Mouse (Mus musculus) left cerebral cortex, postnatal 14 days (tissue): Measurements from ENCODE around the gene Krt12. TPM values are rescaled to one million over a fixed set of nuclear protein-coding genes. Genes with fewer than 3 reads are reported as not detected.
A peak's percentile ranks its signal among the peaks of the same experiment; 100 is the strongest.

Experiments
- DNase-seq, 2 experiments: peaks; one replicate each; pipeline ENCODE4 v3.0.0; 2021 to 2022; ENCODE audit warnings: low spot score in 2 of 2, mixed read lengths in 1 of 2
- intact Hi-C: fragments of 180-260 bp; cut with DNase I; formaldehyde crosslinking; loops from one replicate; pipeline ENCODE4 v1.15.1; 2025
- long read RNA-seq, 2 experiments: library from polyadenylated mRNA; stranded (forward); transcript quantifications; one replicate each; pipeline ENCODE4 v2.0.0; 2021
- total RNA-seq, 2 experiments: library from RNA; stranded (reverse); gene quantifications; 2 replicates each; pipeline ENCODE4 v1.2.3; 2021

Krt12 gene
- 1 to 10 TPM; 8.5 to 9.7 TPM for total RNA-seq
- long read RNA-seq, experiment 1, partial matches to known transcripts: 12 of 19 reads
- long read RNA-seq, experiment 1, other reads (novel, unspliced or antisense): 7 of 19 reads
- long read RNA-seq, experiment 2, partial matches to known transcripts: 9 of 16 reads
- long read RNA-seq, experiment 2, other reads (novel, unspliced or antisense): 7 of 16 reads

- intact Hi-C loops: no loop called here
Observed at GRCm38 (mm10) chr11:99422159-99422558, at the start of gene Krt12. Krt12 (minus strand) TSS chr11:99422259.

GRCm38 (mm10) chr11:99469228-99469627 lies 47.2 kb upstream of the Krt12 start:
- intact Hi-C loops: loop anchor here (5.0 kb wide), 1 partner anchor 103 kb away; no protein-coding TSS in a partner anchor
- no peak for DNase-seq

More at GRCm38 (mm10) chr11:99422159-99422558, at the start of gene Krt12:
- DNase-seq: no peak

- DNase-seq: no peak
- intact Hi-C loops: loop anchor here (5.0 kb wide), 1 partner anchor 104 kb away; no protein-coding TSS in a partner anchor
Observed at GRCm38 (mm10) chr11:99468566-99468965, 46.5 kb upstream of the Krt12 start.

GRCm38 (mm10) chr11:99466316-99466715 lies 44.3 kb upstream of the Krt12 start:
- intact Hi-C loops: loop anchor here (5.0 kb wide), 1 partner anchor 106 kb away; no protein-coding TSS in a partner anchor
- DNase-seq: peak; percentile 34 to 50

- intact Hi-C loops: loop anchor here (1.0 to 5.0 kb wide), 4 partner anchors 107 to 817 kb away; no protein-coding TSS in a partner anchor
- DNase-seq: peak; percentile 93
Observed at GRCm38 (mm10) chr11:99464836-99465235, 42.8 kb upstream of the Krt12 start.

- peak; percentile 77 to 85 for DNase-seq
- intact Hi-C loops: loop anchor here (1.0 to 2.0 kb wide), 3 partner anchors 50 to 832 kb away; no protein-coding TSS in a partner anchor
Observed at GRCm38 (mm10) chr11:99463155-99463554, 41.1 kb upstream of the Krt12 start.

- intact Hi-C loops: loop anchor here (2.0 kb wide), 2 partner anchors 49 to 833 kb away; no protein-coding TSS in a partner anchor
Observed at GRCm38 (mm10) chr11:99461736-99462135, 39.7 kb upstream of the Krt12 start.

GRCm38 (mm10) chr11:99458887-99459286 lies 36.8 kb upstream of the Krt12 start:
- no peak for DNase-seq
- intact Hi-C loops: no loop called here

More at GRCm38 (mm10) chr11:99461736-99462135, 39.7 kb upstream of the Krt12 start:
- no peak for DNase-seq

- intact Hi-C loops: no loop called here
- DNase-seq: no peak
Observed at GRCm38 (mm10) chr11:99454759-99455158, 32.7 kb upstream of the Krt12 start.

- intact Hi-C loops: no loop called here
- no peak for DNase-seq
Observed at GRCm38 (mm10) chr11:99454044-99454443, 32.0 kb upstream of the Krt12 start.

GRCm38 (mm10) chr11:99448769-99449168 lies 26.7 kb upstream of the Krt12 start:
- no peak for DNase-seq
- intact Hi-C loops: no loop called here

- intact Hi-C loops: no loop called here
- no peak for DNase-seq
Observed at GRCm38 (mm10) chr11:99441220-99441619, 19.2 kb upstream of the Krt12 start.

- DNase-seq: no peak
- intact Hi-C loops: no loop called here
Observed at GRCm38 (mm10) chr11:99439465-99439864, 17.4 kb upstream of the Krt12 start.

- DNase-seq: no peak
- intact Hi-C loops: no loop called here
Observed at GRCm38 (mm10) chr11:99437972-99438371, 15.9 kb upstream of the Krt12 start, which contains the start of gene Krt20. Krt20 (minus strand) TSS chr11:99438150.

- DNase-seq: no peak
Observed at GRCm38 (mm10) chr11:99436625-99437024, 14.6 kb upstream of the Krt12 start.

GRCm38 (mm10) chr11:99430670-99431069 lies 8.6 kb upstream of the Krt12 start:
- intact Hi-C loops: no loop called here
- peak; percentile 32 to 69 for DNase-seq

More at GRCm38 (mm10) chr11:99436625-99437024, 14.6 kb upstream of the Krt12 start:
- intact Hi-C loops: no loop called here

GRCm38 (mm10) chr11:99420586-99420985 lies 1.5 kb downstream of the Krt12 start:
- intact Hi-C loops: no loop called here
- DNase-seq: peak; percentile 17 to 30

GRCm38 (mm10) chr11:99417819-99418218 lies 4.2 kb downstream of the Krt12 start:
- intact Hi-C loops: loop anchor here (5.0 kb wide), 1 partner anchor 36 kb away; no protein-coding TSS in a partner anchor
- DNase-seq: peak in 1 of 2 experiments; percentile 14

GRCm38 (mm10) chr11:99416902-99417301 lies 5.2 kb downstream of the Krt12 start:
- intact Hi-C loops: loop anchor here (5.0 kb wide), 1 partner anchor 35 kb away; no protein-coding TSS in a partner anchor
- DNase-seq: peak; percentile 72 to 95

GRCm38 (mm10) chr11:99414463-99415147 lies 7.5 kb downstream of the Krt12 start:
- intact Hi-C loops: loop anchor here (5.0 kb wide), 1 partner anchor 32 kb away; no protein-coding TSS in a partner anchor
- DNase-seq: no peak
